Mouse (Mus musculus) heart, embryonic 16.5 days (tissue): ENCODE measurements around the gene Zfp462. TPM values are rescaled to one million over a fixed set of nuclear protein-coding genes. Genes with fewer than 3 reads are reported as not detected.
A peak's percentile ranks its signal among the peaks of the same experiment; 100 is the strongest.

Source experiments
- ATAC-seq: fragments of 200-750 bp; cut with Nextera tagmentation; replicated peaks from 2 replicates; pipeline ENCODE4 v1.8.0; 2017; ENCODE audit warnings: moderate number of reproducible peaks; ENCODE audit not compliant: insufficient read depth, low FRiP score; ENCODE audit errors: extremely low read depth
- H3K27ac ChIP-seq: fragments of 300-500 bp; sonication (generic); 2 replicates; pipeline ENCODE4 v1.5.1; 2014; ENCODE audit warnings: mild to moderate bottlenecking, low read length, control low read depth, moderate library complexity
- H3K27me3 ChIP-seq: fragments of 300-500 bp; sonication (generic); 2 replicates; pipeline ENCODE4 v1.6.1; 2014; ENCODE audit warnings: low read length, mixed read lengths; ENCODE audit not compliant: control insufficient read depth, insufficient read depth
- H3K36me3 ChIP-seq: fragments of 300-500 bp; sonication (generic); 2 replicates; pipeline ENCODE4 v1.6.1; 2014; ENCODE audit not compliant: control insufficient read depth, insufficient read depth
- H3K4me1 ChIP-seq: fragments of 300-500 bp; sonication (generic); 2 replicates; pipeline ENCODE4 v1.6.1; 2014; ENCODE audit warnings: low read length, mixed read lengths; ENCODE audit not compliant: control insufficient read depth, insufficient read depth
- H3K4me2 ChIP-seq: fragments of 300-500 bp; sonication (generic); 2 replicates; pipeline ENCODE4 v1.6.1; 2014; ENCODE audit warnings: low read depth, mild to moderate bottlenecking, control low read depth, low read length
- H3K4me3 ChIP-seq: fragments of 300-500 bp; sonication (generic); 2 replicates; pipeline ENCODE4 v1.5.1; 2014; ENCODE audit warnings: mild to moderate bottlenecking, control low read depth, low read length
- H3K9ac ChIP-seq: fragments of 300-500 bp; sonication (generic); 2 replicates; pipeline ENCODE4 v1.6.1; 2014; ENCODE audit warnings: low read length, control low read depth
- H3K9me3 ChIP-seq: fragments of 300-500 bp; sonication (generic); replicated peaks from 2 replicates; pipeline ENCODE4 v1.6.1; 2016; ENCODE audit warnings: low read length; ENCODE audit not compliant: control insufficient read depth
- WGBS: fragments of 180-500 bp; shearing (Covaris S2); extraction: QIAGEN DNeasy Blood & Tissue Kit; methylation state at CpG from one replicate; pipeline ENCODE4 v1.1.7; 2014; 5-methylcytosine and 5-hydroxymethylcytosine counted together
- polyA plus RNA-seq: library from polyadenylated mRNA; unstranded; fragments of >200 nt; fragmentation: Nextera tagmentation; extraction: Ambion mirVana; gene quantifications from 2 replicates; pipeline ENCODE4 v1.2.1, GENCODE M21; 2015

Gene Zfp462
- polyA plus RNA-seq, 1 experiment from 2014 or later = 1.3 TPM

- ATAC-seq = no peak
- H3K27me3 ChIP-seq = no peaks in the 10 kb centered on the region
- no peaks in the 10 kb centered on the region for H3K9me3 ChIP-seq
- no peak overlapping the region for H3K4me2 ChIP-seq
- peaks cover 4% of the 10 kb centered on the region for H3K4me1 ChIP-seq
- H3K27ac ChIP-seq = no peak overlapping the region
- 42% methylated on average over 6 of the region's 6 CpGs for WGBS
- H3K4me3 ChIP-seq = no peak overlapping the region
- H3K9ac ChIP-seq = no peak overlapping the region
- no peaks in the 10 kb centered on the region for H3K36me3 ChIP-seq
Observed at GRCm38 (mm10) chr4:55121952-55122351, 177.1 kb downstream of the Zfp462 start.

- ATAC-seq = no peak
- WGBS = 86% methylated on average over 3 of the region's 3 CpGs
Observed at GRCm38 (mm10) chr4:55124126-55124525, 179.3 kb downstream of the Zfp462 start.

GRCm38 (mm10) chr4:55125048-55125737 lies 180.3 kb downstream of the Zfp462 start:
- Histone ChIP-seq H3K27me3 (no peaks in the 10 kb centered on the region), H3K4me1 (peaks cover 4% of the 10 kb centered on the region), H3K4me3 (peak overlapping the region; percentile 29; the same call in 1 of the 2 replicates), H3K9me3 (no peaks in the 10 kb centered on the region), H3K27ac (peak overlapping the region; percentile 5; the same call in 1 of the 2 replicates), H3K9ac (no peak overlapping the region), H3K36me3 (no peaks in the 10 kb centered on the region), H3K4me2 (peak overlapping the region; percentile 51)
- peak; percentile 45 for ATAC-seq
- 30% methylated on average over 11 of the region's 11 CpGs for WGBS

More at GRCm38 (mm10) chr4:55124126-55124525, 179.3 kb downstream of the Zfp462 start:
- H3K4me1 ChIP-seq = peaks cover 4% of the 10 kb centered on the region
- no peak overlapping the region for H3K4me2 ChIP-seq
- H3K27ac ChIP-seq = no peak overlapping the region
- H3K27me3 ChIP-seq = no peaks in the 10 kb centered on the region
- H3K9ac ChIP-seq = no peak overlapping the region
- H3K4me3 ChIP-seq = no peak overlapping the region
- no peaks in the 10 kb centered on the region for H3K36me3 ChIP-seq
- no peaks in the 10 kb centered on the region for H3K9me3 ChIP-seq

- 30% methylated on average over 4 of the region's 4 CpGs for WGBS
- no peaks in the 10 kb centered on the region for H3K27me3 ChIP-seq
- no peaks in the 10 kb centered on the region for H3K36me3 ChIP-seq
- H3K9me3 ChIP-seq = no peaks in the 10 kb centered on the region
- no peak overlapping the region for H3K27ac ChIP-seq
- peaks cover 4% of the 10 kb centered on the region for H3K4me1 ChIP-seq
- H3K9ac ChIP-seq = no peak overlapping the region
- ATAC-seq = no peak
- peak overlapping the region; percentile 29; the same call in 1 of the 2 replicates for H3K4me3 ChIP-seq
- peak overlapping the region; percentile 51 for H3K4me2 ChIP-seq
Observed at GRCm38 (mm10) chr4:55125738-55126054, 180.8 kb downstream of the Zfp462 start.

- Histone ChIP-seq H3K27ac (no peak overlapping the region), H3K36me3 (no peaks in the 10 kb centered on the region), H3K27me3 (no peaks in the 10 kb centered on the region), H3K4me3 (no peak overlapping the region), H3K9me3 (no peaks in the 10 kb centered on the region), H3K9ac (no peak overlapping the region), H3K4me2 (no peak overlapping the region), H3K4me1 (peaks cover 4% of the 10 kb centered on the region)
- 81% methylated on average over 9 of the region's 9 CpGs for WGBS
- ATAC-seq = no peak
Observed at GRCm38 (mm10) chr4:55127228-55127901, 182.5 kb downstream of the Zfp462 start.

GRCm38 (mm10) chr4:55128088-55128835 lies 183.4 kb downstream of the Zfp462 start:
- Histone ChIP-seq H3K9me3 (no peaks in the 10 kb centered on the region), H3K27me3 (no peaks in the 10 kb centered on the region), H3K9ac (no peak overlapping the region), H3K4me2 (no peak overlapping the region), H3K4me1 (peaks cover 4% of the 10 kb centered on the region), H3K36me3 (no peaks in the 10 kb centered on the region), H3K4me3 (no peak overlapping the region), H3K27ac (no peak overlapping the region)
- no peak for ATAC-seq
- 81% methylated on average over 13 of the region's 13 CpGs for WGBS
